Mouse (Mus musculus) right cerebral cortex, adult 2 months (tissue): Measurements from ENCODE around the gene Rnh1.

Experiments used
- DNase-seq, 2 experiments: peaks; one replicate each; pipeline ENCODE4 v3.0.0; 2021 to 2022; ENCODE audit warnings: low spot score in 2 of 2

Rnh1 gene

DNA sequence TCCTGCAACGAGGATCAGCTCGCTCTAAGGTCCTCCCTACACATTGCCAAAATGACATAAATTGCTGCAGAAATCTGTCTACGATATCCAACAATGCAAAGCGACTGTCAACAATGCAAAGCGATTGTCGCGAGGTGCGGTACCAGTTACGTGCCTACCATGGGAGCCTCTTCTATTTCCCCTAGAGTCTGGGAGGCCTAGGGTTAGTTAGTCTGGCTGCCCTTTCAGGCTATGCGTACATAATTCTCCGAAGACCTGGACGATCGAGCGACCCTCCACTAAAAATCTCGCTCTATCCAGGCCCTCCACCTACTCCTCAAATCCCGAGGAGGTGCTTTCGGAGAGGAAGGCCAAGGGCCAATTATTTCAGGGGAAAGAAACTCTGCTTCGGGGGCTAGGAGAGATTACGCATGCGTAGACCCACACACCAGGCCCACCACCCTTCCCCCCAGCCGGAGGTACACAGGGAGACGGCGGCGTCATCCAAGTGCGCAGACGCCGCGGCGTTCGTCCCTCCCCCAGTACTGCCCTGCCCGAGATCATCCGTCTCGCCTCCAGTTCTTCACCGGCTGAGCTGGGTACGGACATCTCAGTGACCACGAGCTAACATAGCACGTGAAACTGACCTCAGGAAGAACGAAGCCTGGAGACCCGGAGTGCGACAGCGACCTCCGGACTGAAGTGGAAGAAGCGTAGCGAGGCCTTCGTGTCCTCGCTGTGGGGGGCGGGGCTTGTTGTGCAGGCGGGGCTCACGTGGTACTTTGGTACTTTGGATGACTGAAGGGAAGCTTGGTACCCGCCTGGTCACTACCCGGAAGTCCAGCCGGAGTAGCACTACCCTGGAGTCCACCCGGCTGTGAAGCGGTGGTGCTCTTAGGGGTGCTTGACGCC, at the start of gene Rnh1:
TSS of gene Rnh1 (minus strand) at position 742 of the 891 bp plus-strand sequence.
- peak; percentile 93 to 95 for DNase-seq

DNA sequence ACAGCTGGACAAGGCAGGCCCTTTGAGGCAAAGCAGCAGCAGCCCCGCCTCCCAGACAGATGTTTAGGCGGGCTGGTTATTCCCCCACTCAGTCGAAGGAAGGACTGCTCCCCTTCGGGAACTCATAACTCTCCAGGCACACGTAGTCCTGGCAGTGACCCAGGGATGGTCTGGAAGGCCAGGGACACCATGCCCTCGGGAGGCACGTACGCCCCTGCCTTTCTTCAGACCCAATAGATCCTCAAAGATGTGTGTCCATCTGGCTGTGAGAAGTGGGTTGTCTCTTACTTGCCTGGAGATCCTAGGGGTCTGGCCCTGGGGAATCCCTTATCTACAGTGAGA, 49.4 kb upstream of the Rnh1 start:
- no peak for DNase-seq

DNA sequence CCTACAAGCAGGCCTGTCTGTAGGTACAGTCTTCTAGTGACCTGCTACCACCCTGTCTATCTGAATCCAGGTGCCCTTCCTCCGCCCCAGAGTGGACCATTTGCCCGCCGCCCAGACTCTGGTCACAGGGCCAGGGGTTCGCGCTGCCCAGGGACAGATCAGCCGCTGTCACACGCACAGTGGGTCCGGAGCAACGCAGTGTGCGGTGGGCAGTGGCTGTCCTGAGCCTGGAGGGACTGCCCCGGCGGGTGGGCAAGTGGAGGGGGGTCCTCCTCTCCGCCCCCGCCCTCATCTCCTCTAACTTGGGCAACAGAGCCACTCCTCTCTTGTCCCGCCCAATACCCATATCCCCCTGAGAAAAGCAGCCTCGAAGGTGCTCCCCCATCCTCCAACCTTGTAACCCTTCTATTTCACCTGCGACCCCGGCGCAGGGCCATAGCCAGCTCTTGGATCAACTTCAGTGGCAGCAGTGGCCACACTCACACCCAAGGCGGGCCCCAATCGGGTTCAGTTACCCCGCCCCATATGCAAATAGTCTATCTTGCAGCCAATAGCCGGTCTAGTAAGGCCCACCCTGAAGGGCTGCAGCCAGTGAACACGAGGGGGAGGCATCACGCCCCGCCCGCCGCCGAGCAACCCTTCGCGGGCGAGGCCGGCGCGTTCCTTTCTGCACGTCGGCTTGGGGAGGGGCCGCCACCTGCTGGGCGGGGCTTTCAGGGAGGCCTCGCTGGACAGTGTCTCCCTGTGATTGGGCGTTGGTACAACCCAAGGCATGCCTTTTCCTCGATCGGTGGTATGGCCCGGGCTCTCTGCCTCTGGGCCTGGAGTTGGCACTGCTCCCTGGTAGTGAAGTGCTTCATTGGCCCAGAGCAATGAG, 48.8 kb upstream of the Rnh1 start:
- DNase-seq = peak; percentile 84 to 90

DNA sequence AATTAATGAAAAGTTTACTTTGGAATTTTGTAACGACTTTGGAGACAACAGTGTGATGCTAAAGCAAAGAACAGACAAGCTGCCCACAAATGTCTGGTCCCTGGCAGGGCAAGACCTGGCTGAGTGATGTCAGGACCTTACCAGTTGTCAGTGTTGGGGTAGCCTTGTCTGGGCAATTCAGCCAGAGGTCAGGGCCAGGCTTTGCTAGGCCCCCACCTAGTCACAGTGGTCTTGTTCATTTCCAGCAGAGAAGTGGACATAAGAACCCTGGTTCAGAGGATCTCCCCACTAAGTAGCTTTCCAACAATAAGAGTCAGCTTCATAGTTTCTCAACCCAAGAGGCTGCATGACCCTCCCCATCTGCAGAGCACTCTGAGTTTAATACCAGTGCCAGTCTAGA, 47.7 kb upstream of the Rnh1 start:
- no peak for DNase-seq

DNA sequence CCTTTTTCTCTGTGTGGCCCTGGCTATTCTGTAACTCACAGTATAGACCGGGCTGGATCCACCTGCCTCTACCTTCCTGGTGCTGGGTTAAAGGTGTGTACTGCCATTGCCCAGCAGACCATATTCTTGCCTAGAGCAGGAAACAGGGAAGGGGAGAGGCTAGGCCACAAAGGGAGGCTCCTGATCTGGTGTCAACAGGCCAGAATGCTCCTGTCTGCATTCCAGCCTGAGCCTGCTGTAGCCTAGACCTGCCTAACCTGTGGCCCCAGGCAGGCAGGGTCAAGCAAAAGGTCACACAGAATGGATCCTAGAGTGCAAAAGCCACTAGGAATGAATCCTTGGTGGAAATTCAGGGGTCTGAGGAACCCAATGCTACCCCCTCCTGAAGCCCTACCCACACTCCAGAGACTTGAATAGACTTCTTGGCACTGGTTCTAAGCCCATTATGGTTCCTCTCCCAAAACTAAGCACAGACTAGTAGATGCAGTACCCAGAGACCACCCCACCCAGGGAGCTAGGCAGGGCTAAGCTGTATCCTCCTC, 47.0 kb upstream of the Rnh1 start:
- DNase-seq = no peak

DNA sequence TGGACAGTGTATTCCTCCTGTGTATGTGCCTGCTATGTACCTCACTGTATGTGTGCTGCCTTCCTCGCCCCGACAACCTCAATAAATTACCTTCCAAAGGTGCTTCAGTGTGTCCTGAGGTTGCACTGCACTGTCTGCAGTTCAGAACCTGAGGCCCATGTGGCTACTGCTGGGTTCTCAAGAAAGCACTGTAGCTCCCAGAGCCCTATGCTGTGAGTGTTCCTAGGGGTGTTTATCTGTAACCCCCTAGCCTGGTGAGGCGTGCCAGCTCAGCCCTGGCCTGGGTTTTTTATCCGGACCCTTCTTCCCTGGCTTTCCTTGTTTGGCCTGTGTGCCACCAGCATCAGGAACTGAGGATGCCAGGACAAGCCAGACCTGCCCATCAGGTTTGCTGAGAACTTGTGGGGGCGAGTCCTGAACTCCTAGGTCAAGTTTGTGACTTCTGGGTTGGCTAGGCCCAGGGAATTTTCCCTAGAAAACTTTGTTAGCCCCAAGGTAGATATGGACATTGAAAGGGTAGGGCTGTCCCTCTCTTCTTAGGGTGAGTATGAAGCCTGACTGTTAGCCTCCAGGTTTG, 46.0 kb upstream of the Rnh1 start:
- DNase-seq = no peak

DNA sequence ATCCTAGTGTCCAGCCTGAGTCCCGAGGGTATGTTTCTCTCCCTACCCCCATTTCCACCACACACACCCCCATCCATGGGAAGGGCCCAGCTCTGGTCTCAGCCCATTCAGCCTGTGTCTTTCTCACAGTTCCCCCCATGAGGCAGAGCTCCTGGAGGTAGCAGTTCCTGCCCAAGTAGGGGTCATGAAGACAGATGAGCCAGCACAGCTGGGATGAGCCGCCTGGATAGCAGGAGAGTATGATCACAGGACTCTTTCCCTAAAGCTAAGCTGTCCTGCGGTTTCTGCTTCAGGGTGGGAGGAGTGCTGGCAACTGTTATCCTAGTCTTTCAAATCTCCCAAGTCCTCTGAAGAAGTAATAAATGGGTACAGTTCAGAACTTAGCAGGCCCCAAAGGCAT, 45.5 kb upstream of the Rnh1 start:
- DNase-seq = no peak

DNA sequence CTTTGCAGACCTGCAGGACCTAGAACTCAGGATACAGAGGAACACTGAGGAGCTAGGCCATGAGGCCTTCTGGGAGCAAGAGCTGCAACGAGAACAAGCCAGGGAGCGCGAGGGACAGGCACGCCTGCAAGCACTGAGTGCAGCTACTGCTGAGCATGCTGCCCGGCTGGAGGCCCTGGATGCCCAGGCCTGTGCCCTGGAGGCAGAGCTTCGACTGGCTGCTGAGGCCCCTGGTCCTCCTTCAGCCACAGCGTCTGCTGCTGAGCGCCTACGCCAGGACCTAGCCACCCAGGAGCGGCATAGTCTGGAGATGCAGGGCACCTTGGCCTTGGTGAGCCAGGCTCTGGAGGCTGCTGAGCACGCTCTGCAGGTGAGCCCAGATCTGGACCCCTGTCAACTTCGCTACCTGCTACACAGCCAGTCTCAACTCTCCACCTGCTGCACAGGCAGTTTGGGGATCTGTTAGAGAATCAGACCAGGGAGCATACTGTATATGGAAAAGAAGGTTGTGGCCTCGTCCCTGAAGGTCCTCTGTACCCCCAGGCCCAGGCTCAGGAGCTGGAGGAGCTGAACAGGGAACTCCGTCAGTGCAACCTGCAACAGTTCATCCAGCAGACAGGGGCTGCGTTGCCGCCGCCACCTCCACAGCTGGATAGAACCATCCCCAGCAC, 44.8 kb upstream of the Rnh1 start:
- no peak for DNase-seq

DNA sequence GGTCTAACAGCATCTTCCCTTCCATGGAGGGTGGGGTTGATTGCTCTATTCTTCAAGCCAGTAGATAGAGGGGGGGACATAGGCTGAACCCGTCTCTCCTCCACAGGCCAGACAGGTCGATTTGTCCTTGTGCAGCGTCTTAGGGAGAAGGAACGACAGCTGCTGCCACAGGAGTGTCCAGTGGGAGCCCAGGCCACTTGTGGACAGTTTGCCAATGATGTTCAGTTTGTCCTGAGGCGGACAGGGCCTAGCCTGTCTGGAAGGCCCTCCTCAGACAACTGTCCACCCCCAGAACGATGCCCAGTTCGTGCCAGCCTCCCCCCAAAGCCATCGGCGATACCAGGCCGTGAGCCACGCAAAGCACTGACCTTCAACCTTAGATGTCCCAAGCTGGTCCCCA, 44.2 kb upstream of the Rnh1 start:
- DNase-seq = no peak

DNA sequence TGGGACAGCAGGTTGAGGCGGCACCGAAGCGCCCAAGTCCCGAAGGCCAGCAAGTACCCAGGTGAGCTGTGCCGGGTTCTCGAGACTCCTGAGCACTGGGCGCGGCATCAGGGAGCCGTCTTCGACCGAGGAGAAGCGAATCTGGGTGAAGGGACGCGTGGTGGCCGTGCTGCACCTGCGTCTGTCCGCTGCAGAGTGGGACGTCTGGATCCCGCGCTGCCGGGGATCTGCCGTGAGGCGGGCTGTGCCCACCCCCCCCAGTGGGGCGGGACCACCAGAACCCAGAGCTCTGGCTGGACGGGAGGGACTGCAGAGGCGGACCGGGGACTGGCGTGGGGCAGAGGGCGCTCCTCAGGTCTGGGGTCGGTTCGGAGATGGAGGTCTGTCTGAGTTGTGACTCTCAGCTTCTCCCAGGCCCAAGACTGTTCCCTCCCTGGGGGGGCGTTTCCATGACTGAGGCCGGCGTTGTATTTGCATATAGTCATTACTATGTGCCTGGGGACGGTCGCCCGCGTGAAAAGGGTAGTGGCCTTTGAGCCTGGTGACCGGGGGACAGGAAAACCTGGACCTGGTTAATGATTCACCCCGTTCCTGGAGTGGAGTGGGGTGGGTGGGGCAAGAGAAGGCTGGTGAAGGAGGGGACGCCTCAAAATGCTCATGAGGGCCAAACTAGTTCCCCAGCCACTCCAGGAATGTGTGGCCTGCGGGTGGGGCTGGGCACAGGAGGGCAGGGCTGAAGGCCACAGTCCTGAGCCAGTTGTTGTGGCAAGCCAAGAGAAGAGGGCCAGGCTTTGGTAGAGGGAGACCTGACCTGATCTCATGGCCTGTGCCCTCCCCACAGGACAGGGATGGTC, 43.5 kb upstream of the Rnh1 start:
- no peak for DNase-seq

DNA sequence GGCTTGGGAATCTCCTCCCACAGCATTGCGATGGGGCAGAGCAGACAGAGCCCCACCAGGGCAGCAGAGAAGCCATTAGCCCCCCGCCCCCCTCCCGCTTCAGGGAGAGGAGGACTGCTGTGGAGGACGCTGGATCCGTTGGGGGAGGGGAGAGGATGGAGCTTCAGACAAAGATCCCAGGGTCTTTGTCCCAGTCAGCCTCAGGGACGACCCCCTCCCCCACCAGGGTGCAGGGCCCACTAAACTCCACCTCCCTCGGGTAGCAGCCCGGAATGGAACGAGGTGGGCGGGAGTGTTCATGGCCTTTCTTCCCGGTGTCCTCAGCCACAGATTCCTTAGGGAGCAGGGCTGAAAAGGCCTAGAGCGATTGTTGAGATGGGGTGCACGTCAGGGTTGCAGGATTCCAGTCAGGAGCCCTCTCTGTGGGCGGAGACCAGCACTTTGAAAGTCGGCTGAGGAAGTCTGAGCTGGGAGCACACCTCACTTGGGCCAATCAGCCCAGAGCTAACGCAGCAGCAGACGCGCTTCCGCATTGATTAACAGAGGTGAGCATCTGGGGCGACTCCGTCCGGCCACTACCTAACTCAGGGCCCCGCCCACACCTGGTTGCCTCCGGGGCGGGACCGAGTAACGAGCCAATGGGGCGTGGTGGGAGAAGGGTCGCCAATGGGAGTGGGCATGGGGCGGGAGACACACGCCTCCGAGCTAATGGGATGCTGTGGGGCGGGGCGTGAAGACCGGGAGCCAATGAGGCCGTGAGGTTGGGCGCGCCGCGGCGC, 42.6 kb upstream of the Rnh1 start, which contains the start of gene Rassf7:
TSS of gene Rassf7 (plus strand) at position 760 of the 779 bp plus-strand sequence.
- DNase-seq = peak; percentile 71 to 74

DNA sequence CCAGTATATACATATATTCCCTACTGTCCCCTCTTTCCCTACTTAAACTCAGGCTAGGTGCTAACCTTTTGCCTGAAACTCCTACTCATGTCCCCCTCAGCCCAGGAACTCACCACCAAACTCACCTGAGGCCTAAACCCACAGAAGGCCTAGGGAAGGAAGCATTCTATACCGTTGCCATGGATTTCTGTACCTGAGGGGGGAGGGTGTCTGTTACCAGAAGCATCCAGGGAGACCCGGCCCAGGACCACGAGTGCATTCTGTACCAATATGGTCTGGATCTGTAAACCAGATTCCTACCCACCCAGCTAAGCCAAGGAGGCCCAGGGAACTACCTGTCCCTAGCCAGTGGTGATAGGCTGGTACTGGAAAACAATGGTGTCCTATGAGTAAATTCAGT, 41.7 kb upstream of the Rnh1 start:
- DNase-seq = no peak

DNA sequence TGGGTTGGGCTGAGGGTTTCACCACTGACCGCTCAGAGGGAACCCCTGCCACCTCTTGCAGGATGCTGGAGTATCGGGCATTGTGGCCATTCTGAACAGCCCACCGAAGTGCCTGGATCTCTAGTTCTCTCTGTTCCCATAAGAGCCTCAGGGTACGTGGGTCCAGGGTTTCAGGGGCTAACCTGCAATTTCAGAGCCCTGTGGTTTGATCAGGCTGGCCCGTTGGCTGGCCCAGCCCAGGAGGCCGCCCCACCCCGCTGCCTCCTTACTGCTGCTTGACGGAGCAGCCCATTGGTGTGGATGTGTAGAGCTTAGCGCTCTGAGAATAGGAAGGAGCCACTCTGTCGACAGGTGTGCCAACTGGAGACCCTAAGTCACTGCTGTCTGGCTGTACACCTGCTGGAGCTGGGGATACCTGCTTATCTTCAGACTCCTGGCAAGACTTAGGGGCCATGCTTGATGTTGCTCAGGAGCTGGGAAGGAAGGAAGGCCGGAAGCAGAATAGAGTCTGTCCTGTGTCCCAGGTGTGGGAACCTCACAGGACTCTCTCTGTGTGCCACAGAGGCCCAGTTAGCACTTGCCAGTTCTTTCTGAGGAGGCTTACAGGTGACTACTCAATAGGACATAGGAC, 41.1 kb upstream of the Rnh1 start, which contains the start of gene Lmntd2:
TSS of gene Lmntd2 (minus strand) at position 476 of the 631 bp plus-strand sequence.
- DNase-seq = no peak

DNA sequence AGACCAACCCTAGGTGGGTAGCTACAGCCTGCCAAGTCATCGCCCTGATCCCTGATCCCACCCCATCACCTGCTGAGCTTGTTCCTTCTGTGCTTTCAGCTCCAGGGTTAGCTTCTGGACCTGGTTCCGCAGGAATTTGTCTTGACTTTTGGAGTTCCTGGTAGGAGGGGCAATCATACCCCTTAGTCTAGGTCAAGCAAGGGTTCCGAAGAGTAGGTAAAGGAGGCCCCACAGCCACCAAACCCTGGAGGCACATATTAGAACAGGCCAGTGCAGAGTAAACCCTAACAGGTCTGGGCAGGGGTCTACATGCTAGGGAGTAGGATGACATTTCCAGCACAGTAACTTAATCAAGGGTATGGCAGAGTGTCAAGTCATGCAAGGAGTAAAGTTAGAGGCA, 40.5 kb upstream of the Rnh1 start:
- no peak for DNase-seq

DNA sequence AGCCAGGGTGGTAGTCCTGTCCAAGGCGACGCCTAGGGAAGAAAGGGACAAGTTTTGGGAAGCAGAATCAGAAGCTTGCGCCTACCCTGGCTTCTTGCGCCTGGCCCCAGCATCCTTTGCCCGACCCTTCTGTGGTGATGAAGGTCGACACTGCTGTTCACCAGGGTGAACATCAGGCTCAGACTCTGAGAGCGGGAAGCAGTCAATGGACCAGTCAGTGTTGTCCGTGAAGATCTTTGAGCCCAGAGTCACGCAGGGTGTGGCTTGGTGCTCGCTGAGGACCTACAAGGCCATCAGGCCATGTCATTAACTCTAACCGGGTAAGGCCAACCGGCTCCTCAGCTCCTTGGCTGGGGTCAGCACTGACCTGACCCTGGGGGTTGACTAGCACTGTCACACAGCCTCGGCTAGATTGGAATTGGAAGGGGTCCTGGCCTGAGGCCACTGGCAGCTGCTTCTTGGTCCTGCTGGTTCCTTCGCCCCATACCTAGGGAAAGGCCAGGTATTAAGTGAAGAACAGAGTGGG, 38.0 kb upstream of the Rnh1 start:
- DNase-seq = no peak

DNA sequence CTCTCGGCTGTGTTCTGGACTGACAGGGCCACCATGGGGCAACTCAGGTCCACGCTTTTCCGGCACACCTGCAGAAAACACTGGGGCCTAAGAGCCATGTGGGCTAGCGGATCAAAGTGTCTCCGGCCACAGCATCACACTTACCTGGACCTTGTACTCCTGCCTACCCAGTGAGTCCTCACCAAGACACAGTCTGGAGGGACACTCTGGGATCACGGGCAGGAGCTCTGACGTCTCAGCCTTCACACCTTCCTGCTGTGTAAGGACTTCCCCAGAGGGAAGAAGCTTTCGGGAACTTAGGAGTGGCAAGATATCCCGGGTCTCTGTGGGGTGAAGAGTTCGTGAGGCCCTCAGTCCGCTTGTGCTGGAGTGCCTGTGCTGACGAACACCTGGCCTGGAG, 37.5 kb upstream of the Rnh1 start:
- DNase-seq = no peak

DNA sequence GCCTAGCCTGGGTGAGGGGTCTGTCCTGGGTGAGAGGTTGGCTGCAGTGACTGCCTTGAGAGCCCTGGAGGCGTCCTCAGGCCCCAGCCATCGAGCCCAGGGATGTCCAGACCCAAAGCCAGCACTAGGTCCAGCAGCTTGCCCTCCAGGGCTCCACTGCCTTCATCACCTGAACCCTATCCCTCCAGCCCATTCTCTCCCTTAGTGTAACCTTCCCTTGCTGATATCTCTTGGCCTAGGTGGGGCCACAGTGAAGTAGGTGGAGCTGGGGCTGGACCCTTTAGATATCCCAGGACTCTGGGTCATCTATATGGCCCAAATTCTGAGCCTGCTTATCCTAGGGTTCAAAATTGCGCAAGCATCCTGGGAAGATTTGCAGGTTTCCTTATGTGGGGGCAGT, 36.9 kb upstream of the Rnh1 start:
- DNase-seq = no peak

DNA sequence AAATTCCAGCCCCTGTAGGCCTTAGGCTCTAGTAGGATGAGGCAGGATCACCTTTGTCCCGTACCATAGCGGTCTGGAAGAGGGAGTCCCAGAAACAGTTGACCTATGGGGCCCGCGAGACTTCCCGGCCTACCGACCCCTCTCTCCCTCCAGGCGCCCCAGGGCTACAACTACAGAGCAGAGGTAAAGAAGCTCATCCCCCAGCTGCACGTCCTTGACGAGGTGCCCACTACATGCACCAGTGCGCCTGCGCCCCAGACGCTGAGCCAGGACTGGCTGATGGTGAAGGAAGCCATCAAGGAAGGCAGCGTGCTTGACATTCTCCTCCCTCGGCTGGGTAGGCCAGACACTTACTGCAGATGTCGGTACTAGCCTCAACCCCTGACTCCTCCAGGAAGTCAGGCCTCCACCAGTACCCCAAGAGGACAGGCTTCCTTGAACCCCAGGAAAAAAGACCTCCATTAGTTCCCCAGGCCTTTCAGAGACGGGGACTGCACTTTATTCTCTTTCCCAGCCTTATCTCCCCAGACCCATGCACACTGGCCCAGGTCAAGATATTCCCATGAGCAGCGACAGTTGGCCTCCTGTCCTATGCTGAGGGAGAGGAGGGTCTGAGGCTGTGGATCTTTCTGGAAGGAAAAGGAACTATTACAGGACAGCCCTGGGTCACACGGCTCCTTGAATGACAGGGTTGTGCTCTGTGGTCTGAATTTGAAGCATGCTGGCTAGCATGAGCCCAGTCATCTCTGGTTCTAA, 33.7 kb upstream of the Rnh1 start:
- no peak for DNase-seq
